In the genomic region with DNA sequence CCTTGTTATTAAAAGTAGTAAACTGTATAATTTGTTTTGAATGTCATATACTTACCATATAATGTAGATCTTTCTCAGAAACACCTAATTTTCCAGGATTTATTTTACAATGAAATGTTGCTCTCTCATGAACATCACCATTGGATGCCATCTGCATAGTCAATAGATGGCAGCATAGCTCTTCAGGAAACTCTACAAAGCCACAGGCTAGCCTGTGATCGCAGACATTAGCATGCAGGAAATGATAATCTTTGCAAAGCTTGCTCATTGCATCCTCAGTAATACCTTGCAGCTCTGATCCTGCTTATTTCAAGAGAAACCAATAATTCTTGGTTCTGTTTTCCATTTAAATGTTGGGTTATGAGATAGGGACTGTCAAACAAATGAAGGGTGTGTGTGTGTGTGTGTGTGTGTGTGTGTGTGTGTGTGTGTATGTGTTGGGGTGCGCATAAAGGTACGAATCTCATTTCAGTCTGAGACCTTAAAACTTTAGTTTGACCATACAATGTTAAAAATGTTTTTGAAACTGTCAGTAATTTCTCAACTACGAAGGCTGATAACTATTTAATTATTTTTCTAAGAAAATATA, we compare ENCODE assay signal across 9 mouse cellular contexts.
DNase-seq lines count a peak whose midpoint lies in the region; ATAC-seq and TF ChIP-seq lines count a peak whose summit lies in the region.
"Had no signal": no experiment of that assay in that cellular context is flagged by ENCODE, and none has a peak within 500 bp of the region (broad histone marks: within the 10 kb centered on the region; RNA-seq: fewer than 3 reads in every experiment).

No protein-coding gene starts in this region.

- no peaks in the 10 kb centered on the region for H3K4me1 ChIP-seq in intestine, postnatal 0 days (replicated peaks; ENCODE audit: control insufficient read depth, insufficient read depth, low read length)
- H3K4me1 ChIP-seq in intestine, embryonic 15.5 days (replicated peaks): no peaks in the 10 kb centered on the region
- H3K4me1 ChIP-seq in forebrain, embryonic 16.5 days (replicated peaks; ENCODE audit: control insufficient read depth, insufficient read depth, low read length): no peaks in the 10 kb centered on the region
- H3K4me1 ChIP-seq in midbrain, embryonic 14.5 days (ENCODE audit: control insufficient read depth, insufficient read depth, low read length): no peaks in the 10 kb centered on the region
- H3K4me1 ChIP-seq: heart, embryonic 13.5 days had no signal

- DNase-seq in NIH3T3 (ENCODE audit: low read depth): peak; percentile 1
- peak; percentile 87 for DNase-seq in midbrain, embryonic 14.5 days
- DNase-seq in gastrocnemius, adult 2 months: no peak
- no peak for DNase-seq in kidney, adult 9 months

- no peak overlapping the region for H3K4me2 ChIP-seq in intestine, postnatal 0 days (replicated peaks; ENCODE audit: low read depth)
- H3K4me2 ChIP-seq in intestine, embryonic 15.5 days (replicated peaks): no peak overlapping the region
- H3K4me2 ChIP-seq in forebrain, embryonic 16.5 days (ENCODE audit: low read length): no peak overlapping the region
- no peak overlapping the region for H3K4me2 ChIP-seq in midbrain, embryonic 14.5 days (ENCODE audit: low read length)
- H3K4me2 ChIP-seq: heart, embryonic 13.5 days had no signal

- no peak overlapping the region for H3K9ac ChIP-seq in intestine, postnatal 0 days (ENCODE audit: low read depth, low read length)
- no peak overlapping the region for H3K9ac ChIP-seq in intestine, embryonic 15.5 days
- H3K9ac ChIP-seq in forebrain, embryonic 16.5 days (replicated peaks; ENCODE audit: low read depth, low read length): no peak overlapping the region
- H3K9ac ChIP-seq in midbrain, embryonic 14.5 days (replicated peaks; ENCODE audit: low read length): no peak overlapping the region
- H3K9ac ChIP-seq: heart, embryonic 13.5 days had no signal

- no peak overlapping the region for H3K27ac ChIP-seq in intestine, postnatal 0 days (ENCODE audit: low read depth, low read length)
- no peak overlapping the region for H3K27ac ChIP-seq in intestine, embryonic 15.5 days
- H3K27ac ChIP-seq in forebrain, embryonic 16.5 days (ENCODE audit: low read length): no peak overlapping the region
- no peak overlapping the region for H3K27ac ChIP-seq in midbrain, embryonic 14.5 days (replicated peaks; ENCODE audit: low read depth, low read length)
- no peak overlapping the region for H3K27ac ChIP-seq in gastrocnemius, adult 2 months
- H3K27ac ChIP-seq: heart, embryonic 13.5 days had no signal

- no peak for ATAC-seq in intestine, postnatal 0 days
- no peak for ATAC-seq in intestine, embryonic 15.5 days
- peak; percentile 89 for ATAC-seq in forebrain, embryonic 16.5 days
- peak; percentile 81; the same call in 1 of the 2 replicates for ATAC-seq in midbrain, embryonic 14.5 days (ENCODE audit: low FRiP score, low TSS enrichment)
- ATAC-seq in cerebellum, adult (ENCODE audit: insufficient number of reproducible peaks, low FRiP score, low TSS enrichment): no peak

- H3K27me3 ChIP-seq in intestine, postnatal 0 days (replicated peaks; ENCODE audit: control insufficient read depth, insufficient read depth, low read length): no peaks in the 10 kb centered on the region
- no peaks in the 10 kb centered on the region for H3K27me3 ChIP-seq in intestine, embryonic 15.5 days (replicated peaks)
- H3K27me3 ChIP-seq in forebrain, embryonic 16.5 days (replicated peaks; ENCODE audit: control insufficient read depth, insufficient read depth, low read length): no peaks in the 10 kb centered on the region
- no peaks in the 10 kb centered on the region for H3K27me3 ChIP-seq in midbrain, embryonic 14.5 days (ENCODE audit: control insufficient read depth, insufficient read depth, low read length)
- H3K27me3 ChIP-seq: heart, embryonic 13.5 days had no signal

- intact Hi-C loops in gastrocnemius, adult 2 months (cut with DNase I): no loop called here

- H3K36me3 ChIP-seq in intestine, postnatal 0 days (ENCODE audit: control insufficient read depth, insufficient read depth): no peaks in the 10 kb centered on the region
- H3K36me3 ChIP-seq in intestine, embryonic 15.5 days: no peaks in the 10 kb centered on the region
- H3K36me3 ChIP-seq in forebrain, embryonic 16.5 days (ENCODE audit: control insufficient read depth, insufficient read depth): no peaks in the 10 kb centered on the region
- no peaks in the 10 kb centered on the region for H3K36me3 ChIP-seq in midbrain, embryonic 14.5 days (ENCODE audit: control insufficient read depth, insufficient read depth, low read length)
- H3K36me3 ChIP-seq: heart, embryonic 13.5 days had no signal

- no peak overlapping the region for H3K4me3 ChIP-seq in intestine, postnatal 0 days (ENCODE audit: low read depth, low read length)
- no peak overlapping the region for H3K4me3 ChIP-seq in intestine, embryonic 15.5 days (replicated peaks)
- no peak overlapping the region for H3K4me3 ChIP-seq in forebrain, embryonic 16.5 days (replicated peaks; ENCODE audit: low read length)
- H3K4me3 ChIP-seq in midbrain, embryonic 14.5 days (replicated peaks; ENCODE audit: low read depth, low read length): no peak overlapping the region
- no peak overlapping the region for H3K4me3 ChIP-seq in gastrocnemius, adult 2 months
- H3K4me3 ChIP-seq: heart, embryonic 13.5 days had no signal

- WGBS in intestine, postnatal 0 days: 75% methylated on average over 4 of the region's 4 CpGs
- WGBS in intestine, embryonic 15.5 days: 70% methylated on average over 4 of the region's 4 CpGs
- WGBS in forebrain, embryonic 16.5 days: 73% methylated on average over 4 of the region's 4 CpGs
- 67% methylated on average over 4 of the region's 4 CpGs for WGBS in midbrain, embryonic 14.5 days

- TF ChIP-seq CTCF in intestine, postnatal 0 days (IDR thresholded peaks at IDR 0.05; ENCODE audit: low read depth): peak; percentile 63
- no peak; the same call in 1 of the 2 replicates for TF ChIP-seq CTCF in gastrocnemius, adult 2 months (IDR thresholded peaks at IDR 0.05)

- H3K9me3 ChIP-seq in intestine, postnatal 0 days (ENCODE audit: control insufficient read depth): no peaks in the 10 kb centered on the region
- H3K9me3 ChIP-seq in intestine, embryonic 15.5 days: no peaks in the 10 kb centered on the region
- H3K9me3 ChIP-seq in forebrain, embryonic 16.5 days (ENCODE audit: control insufficient read depth, low read length): no peaks in the 10 kb centered on the region
- H3K9me3 ChIP-seq in midbrain, embryonic 14.5 days (ENCODE audit: control insufficient read depth, low read length): no peaks in the 10 kb centered on the region
- H3K9me3 ChIP-seq: heart, embryonic 13.5 days had no signal

Comparison
In these comparisons a context has a peak if more than half of its experiments do, and no peak if none do; other contexts are left out.
1. ATAC-seq: peak in forebrain, embryonic 16.5 days (single experiment) and midbrain, embryonic 14.5 days (single experiment); none in intestine, postnatal 0 days (single experiment), intestine, embryonic 15.5 days (single experiment) and cerebellum, adult (single experiment).
2. DNase-seq: peak in NIH3T3 (single experiment) and midbrain, embryonic 14.5 days (single experiment); none in gastrocnemius, adult 2 months (single experiment) and kidney, adult 9 months (single experiment).